Mouse (Mus musculus) layer of hippocampus, postnatal 14 days (tissue): Measurements from ENCODE around the gene Tuba3b. TPM values are rescaled to one million over a fixed set of nuclear protein-coding genes. Genes with fewer than 3 reads are reported as not detected.

Experiments
- DNase-seq, 2 experiments: peaks; one replicate each; pipeline ENCODE4 v3.0.0; 2021 to 2022; ENCODE audit warnings: low spot score in 2 of 2, mixed read lengths in 1 of 2
- long read RNA-seq, 2 experiments: library from polyadenylated mRNA; stranded (forward); transcript quantifications; one replicate each; pipeline ENCODE4 v2.0.0; 2021
- total RNA-seq, 2 experiments: library from RNA; stranded (reverse); gene quantifications; 2 replicates each; pipeline ENCODE4 v1.2.3; 2021

The Tuba3b gene
- total RNA-seq: not detected
- long read RNA-seq, experiment 1: 0 reads
- long read RNA-seq, experiment 2: 0 reads

- DNase-seq: no peak
These were observed at the start of gene Tuba3b for GRCm38 (mm10) chr6:145615666-145616210. Tuba3b (plus strand) TSS chr6:145615757.

- no peak for DNase-seq
These were observed 48.3 kb upstream of the Tuba3b start for GRCm38 (mm10) chr6:145567296-145567695.

GRCm38 (mm10) chr6:145567832-145568231 is 47.7 kb upstream of the Tuba3b start:
- DNase-seq: no peak

DNA sequence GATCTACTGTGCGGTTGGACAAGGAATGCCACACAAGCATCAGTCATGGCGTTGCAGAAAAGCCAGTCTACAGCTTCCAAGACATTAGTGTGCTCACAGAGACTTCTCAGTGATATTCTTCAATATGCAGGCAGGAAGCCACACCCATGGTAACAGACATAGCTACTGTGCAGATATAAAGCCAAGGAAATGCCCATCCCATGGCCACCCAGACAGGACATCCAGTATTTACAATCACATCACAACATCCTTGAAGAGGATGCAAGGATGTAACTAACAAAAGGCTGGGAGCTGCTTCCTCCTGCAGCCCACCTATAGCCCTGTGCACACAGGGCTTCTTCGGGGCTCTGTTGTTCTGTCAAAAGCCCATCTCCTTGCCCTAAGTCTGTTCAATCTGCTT is 46.9 kb upstream of the Tuba3b start:
- DNase-seq: no peak

- DNase-seq: no peak
These were observed 42.1 kb upstream of the Tuba3b start for GRCm38 (mm10) chr6:145573250-145574013.

GRCm38 (mm10) chr6:145576762-145577161 is 38.8 kb upstream of the Tuba3b start:
- DNase-seq: no peak

GRCm38 (mm10) chr6:145578457-145579185 is 36.9 kb upstream of the Tuba3b start:
- DNase-seq: no peak

DNA sequence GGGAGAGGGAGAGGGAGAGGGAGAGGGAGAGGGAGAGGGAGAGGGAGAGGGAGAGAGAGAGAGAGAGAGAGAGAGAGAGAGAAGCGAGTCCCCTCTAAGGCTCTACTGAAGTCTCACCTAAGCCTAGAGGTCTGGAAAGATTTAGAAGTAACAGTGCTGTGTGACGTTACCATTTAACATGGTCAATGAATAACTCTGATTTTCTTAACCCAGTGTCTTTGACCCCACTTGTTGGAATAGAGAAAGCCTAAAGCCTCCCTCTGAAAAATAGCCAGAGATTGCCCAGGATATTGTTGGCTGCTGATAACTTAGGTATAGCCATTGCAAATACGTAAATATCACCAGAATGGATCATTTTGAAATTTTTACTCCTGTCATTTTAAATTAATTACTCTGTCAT is 35.8 kb upstream of the Tuba3b start:
- DNase-seq: no peak

GRCm38 (mm10) chr6:145581366-145582170 is 34.0 kb upstream of the Tuba3b start:
- no peak for DNase-seq

DNA sequence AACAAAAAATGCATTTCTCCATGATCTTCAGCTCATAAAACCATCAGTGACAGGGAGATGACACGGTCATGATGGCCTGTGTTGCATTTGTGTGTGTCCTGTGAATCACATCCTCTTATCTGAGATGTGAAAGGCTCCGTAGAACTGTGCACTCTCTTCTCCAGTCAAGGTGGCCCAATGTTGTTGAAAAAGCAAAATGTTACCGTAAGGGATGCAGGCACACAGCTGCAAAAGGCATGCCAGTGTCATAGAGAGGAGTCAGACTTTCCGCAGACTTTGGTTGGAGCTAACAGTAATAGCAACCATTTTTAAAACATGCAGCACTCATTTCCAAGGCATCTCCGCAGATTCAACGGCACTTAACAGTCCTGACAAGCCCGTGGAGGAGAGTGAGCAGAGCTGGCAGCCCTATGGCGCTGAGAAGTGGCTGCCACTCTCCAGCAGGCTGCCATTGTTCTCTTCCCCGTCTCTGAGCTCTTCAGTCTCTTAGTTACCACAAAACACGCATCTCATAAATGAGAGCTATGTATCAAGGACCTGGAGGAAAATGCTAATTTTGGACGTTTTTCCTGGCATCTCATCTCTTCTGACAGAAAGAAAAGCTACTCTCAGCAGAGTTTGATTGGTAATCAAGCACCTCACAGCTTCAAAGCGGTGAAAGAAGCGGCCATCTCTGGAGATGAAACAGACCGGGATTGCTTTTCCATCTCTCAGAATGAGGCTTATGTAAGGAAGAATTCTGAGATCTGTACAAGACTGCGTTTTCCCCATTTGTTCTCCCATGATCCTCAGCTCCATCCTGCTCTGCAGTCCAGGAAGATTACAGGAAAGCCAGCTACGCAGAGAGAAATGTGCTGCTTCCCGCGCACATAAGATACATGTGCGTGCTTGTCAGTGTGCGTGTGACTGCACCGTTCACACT is 30.2 kb upstream of the Tuba3b start:
- DNase-seq: no peak

GRCm38 (mm10) chr6:145590501-145591293 is 24.9 kb upstream of the Tuba3b start:
- no peak for DNase-seq

DNA sequence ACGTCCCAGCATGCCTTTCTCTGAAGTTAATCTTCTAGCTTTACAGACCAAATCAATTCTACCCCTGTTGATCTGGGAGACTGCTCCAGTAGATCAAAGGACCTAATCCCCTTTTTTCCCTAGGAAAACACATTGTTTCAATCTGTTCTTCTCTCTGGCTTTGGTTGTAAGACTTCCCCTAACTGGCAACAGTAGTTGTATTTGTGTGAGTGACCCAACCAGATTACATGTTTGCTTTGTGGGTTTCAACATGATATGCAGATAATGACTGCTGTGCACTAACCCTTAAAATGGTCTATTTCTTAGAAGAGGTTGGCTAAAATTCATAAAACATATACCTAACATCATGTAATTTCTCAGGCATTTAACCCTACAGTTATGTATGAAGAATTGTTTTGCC is 24.0 kb upstream of the Tuba3b start:
- DNase-seq: no peak

- DNase-seq: no peak
These were observed 23.5 kb upstream of the Tuba3b start for GRCm38 (mm10) chr6:145592036-145592435.

- no peak for DNase-seq
These were observed 23.0 kb upstream of the Tuba3b start for GRCm38 (mm10) chr6:145592531-145592998.

GRCm38 (mm10) chr6:145593991-145594390 is 21.6 kb upstream of the Tuba3b start:
- DNase-seq: no peak

DNA sequence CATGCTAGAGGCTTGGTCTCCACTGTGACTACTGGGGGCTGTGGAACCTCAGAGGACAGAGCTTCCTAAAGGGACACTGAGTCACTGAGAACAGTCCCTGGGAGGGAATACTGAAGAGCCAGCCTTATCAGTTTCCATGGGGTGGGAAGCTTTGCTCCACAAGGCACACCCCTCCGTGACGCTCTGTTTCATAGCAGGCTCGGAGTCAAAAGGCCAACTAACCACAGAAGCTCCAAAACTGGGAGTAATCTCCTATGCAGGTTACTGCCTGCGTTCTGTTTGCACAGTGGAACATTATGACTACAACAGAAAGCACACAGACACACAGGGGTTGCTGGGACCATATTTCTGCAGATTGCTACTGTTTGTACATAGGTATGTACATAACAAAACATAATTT is 19.7 kb upstream of the Tuba3b start:
- DNase-seq: no peak

- no peak for DNase-seq
These were observed 16.6 kb upstream of the Tuba3b start for GRCm38 (mm10) chr6:145598794-145599555.

DNA sequence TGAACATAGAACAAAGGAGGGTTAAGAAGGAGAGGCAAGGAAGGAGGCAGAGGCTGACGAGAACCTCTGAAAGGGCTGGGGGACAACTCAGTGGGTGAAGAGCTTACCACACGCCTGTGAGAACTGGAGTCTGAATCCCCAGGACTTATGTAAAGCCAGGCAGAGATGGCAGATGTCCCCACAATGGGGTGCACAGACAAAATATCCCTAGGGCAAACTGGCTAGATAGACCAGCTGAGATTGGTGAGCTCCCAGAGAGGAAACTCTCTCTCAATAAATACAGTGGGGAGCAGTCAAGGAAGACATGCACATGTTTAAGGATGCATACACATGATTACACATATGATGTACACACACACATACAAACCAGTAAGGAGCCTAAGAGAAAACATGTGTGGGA is 11.4 kb upstream of the Tuba3b start:
- no peak for DNase-seq

DNA sequence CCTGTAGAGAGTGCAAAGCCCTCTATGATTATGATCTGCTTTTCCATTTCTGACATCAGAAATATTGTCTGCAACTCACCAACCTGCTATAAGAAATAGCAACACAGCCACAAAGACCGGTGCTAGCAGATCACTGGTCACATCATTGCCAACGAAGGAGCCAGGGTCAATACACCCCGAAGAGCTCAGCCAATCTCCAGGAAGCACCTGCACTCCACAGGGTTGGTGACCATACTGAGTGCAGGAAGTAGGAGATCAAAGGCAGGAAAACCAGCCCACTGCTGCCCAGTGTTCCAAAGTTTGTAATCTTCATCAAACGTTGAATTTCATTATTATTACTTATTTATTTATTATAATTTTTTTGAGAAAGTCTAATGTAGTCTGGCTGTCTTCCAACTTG is 10.9 kb upstream of the Tuba3b start:
- no peak for DNase-seq
